Mouse (Mus musculus) left cerebral cortex, postnatal 14 days (tissue): ENCODE measurements around the gene Gcgr. TPM values are rescaled to one million over a fixed set of nuclear protein-coding genes. Genes with fewer than 3 reads are reported as not detected.

Experiments
- DNase-seq, 2 experiments: peaks; one replicate each; pipeline ENCODE4 v3.0.0; 2021 to 2022; ENCODE audit warnings: low spot score in 2 of 2, mixed read lengths in 1 of 2
- intact Hi-C: fragments of 180-260 bp; cut with DNase I; formaldehyde crosslinking; loops from one replicate; pipeline ENCODE4 v1.15.1; 2025
- long read RNA-seq, 2 experiments: library from polyadenylated mRNA; stranded (forward); transcript quantifications; one replicate each; pipeline ENCODE4 v2.0.0; 2021
- total RNA-seq, 2 experiments: library from RNA; stranded (reverse); gene quantifications; 2 replicates each; pipeline ENCODE4 v1.2.3; 2021

Gcgr gene
- total RNA-seq: under 1 TPM; 0.17 to 0.18 TPM
- long read RNA-seq, experiment 1: 0 reads
- long read RNA-seq, experiment 2: 0 reads

- intact Hi-C loops: no loop called here
- no peak for DNase-seq
Observed at GRCm38 (mm10) chr11:120530085-120530964, at the start of gene Gcgr. Gene Gcgr (plus strand): TSS chr11:120530699.

GRCm38 (mm10) chr11:120483448-120483934 lies 47.0 kb upstream of the Gcgr start:
- DNase-seq: no peak
- intact Hi-C loops: no loop called here

- peak; percentile 90 for DNase-seq
- intact Hi-C loops: no loop called here
Observed at GRCm38 (mm10) chr11:120484265-120484981, 46.1 kb upstream of the Gcgr start, which contains the start of gene Mrpl12. Gene Mrpl12 (plus strand): TSS chr11:120484613.

- no peak for DNase-seq
- intact Hi-C loops: no loop called here
Observed at GRCm38 (mm10) chr11:120485251-120485650, 45.2 kb upstream of the Gcgr start.

GRCm38 (mm10) chr11:120488516-120488915 lies 42.0 kb upstream of the Gcgr start:
- intact Hi-C loops: no loop called here
- DNase-seq: no peak

- intact Hi-C loops: no loop called here
Observed at GRCm38 (mm10) chr11:120489054-120489761, 41.3 kb upstream of the Gcgr start.

GRCm38 (mm10) chr11:120490291-120491046 lies 40.0 kb upstream of the Gcgr start:
- DNase-seq: no peak
- intact Hi-C loops: no loop called here

More at GRCm38 (mm10) chr11:120489054-120489761, 41.3 kb upstream of the Gcgr start:
- DNase-seq: peak; percentile 71 to 86

- peak; percentile 85 to 89 for DNase-seq
- intact Hi-C loops: no loop called here
Observed at GRCm38 (mm10) chr11:120491317-120492023, 39.0 kb upstream of the Gcgr start, which contains the start of gene Slc25a10. Gene Slc25a10 (plus strand): TSS chr11:120491840.

GRCm38 (mm10) chr11:120492024-120492877 lies 38.2 kb upstream of the Gcgr start:
- intact Hi-C loops: no loop called here
- peak; percentile 38 to 62 for DNase-seq

- no peak for DNase-seq
- intact Hi-C loops: no loop called here
Observed at GRCm38 (mm10) chr11:120492878-120493203, 37.7 kb upstream of the Gcgr start.

GRCm38 (mm10) chr11:120493351-120493750 lies 37.1 kb upstream of the Gcgr start:
- intact Hi-C loops: no loop called here
- no peak for DNase-seq

- intact Hi-C loops: no loop called here
Observed at GRCm38 (mm10) chr11:120493911-120494310, 36.6 kb upstream of the Gcgr start.

GRCm38 (mm10) chr11:120497436-120497835 lies 33.1 kb upstream of the Gcgr start:
- no peak for DNase-seq
- intact Hi-C loops: no loop called here

More at GRCm38 (mm10) chr11:120493911-120494310, 36.6 kb upstream of the Gcgr start:
- no peak for DNase-seq

- DNase-seq: no peak
- intact Hi-C loops: no loop called here
Observed at GRCm38 (mm10) chr11:120498226-120498625, 32.3 kb upstream of the Gcgr start.

GRCm38 (mm10) chr11:120498891-120499290 lies 31.6 kb upstream of the Gcgr start:
- DNase-seq: no peak
- intact Hi-C loops: no loop called here

- intact Hi-C loops: no loop called here
- DNase-seq: no peak
Observed at GRCm38 (mm10) chr11:120499894-120500293, 30.6 kb upstream of the Gcgr start.

GRCm38 (mm10) chr11:120500357-120500756 lies 30.1 kb upstream of the Gcgr start:
- intact Hi-C loops: no loop called here
- DNase-seq: no peak
